Mouse (Mus musculus) ES-Bruce4 (cell line): Measurements from ENCODE around the gene Cdc25b.

Experiments
- CTCF ChIP-seq: IDR thresholded peaks from one replicate; pipeline ENCODE4 v1.8.1; 2011; ENCODE audit warnings: low read depth, low read length
- EP300 ChIP-seq: IDR thresholded peaks from 2 replicates; pipeline ENCODE4 v1.6.1; 2011; ENCODE audit warnings: low read depth, low read length; ENCODE audit not compliant: insufficient read depth
- POLR2A ChIP-seq: IDR thresholded peaks from one replicate; pipeline ENCODE4 v1.8.1; 2011; ENCODE audit warnings: low read length; ENCODE audit not compliant: insufficient read depth

DNA sequence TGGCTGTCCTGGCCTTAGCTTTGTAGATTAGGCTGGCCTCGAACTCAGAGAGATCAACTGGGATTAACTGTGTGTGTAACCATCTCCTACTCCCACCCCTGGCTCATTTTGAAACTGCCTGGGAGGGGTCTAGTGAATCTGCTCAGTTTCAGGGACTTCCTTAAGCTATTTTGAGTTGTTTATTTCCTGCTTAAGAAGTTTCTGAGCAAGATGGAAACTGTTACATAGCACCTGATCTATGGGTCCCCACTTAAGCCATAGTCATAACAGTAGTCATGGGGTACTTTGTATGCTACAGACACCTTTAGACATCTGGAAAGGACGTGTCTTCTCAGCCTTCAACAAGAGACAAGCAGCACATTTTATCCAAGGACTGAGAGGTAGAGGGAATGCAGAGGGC, 14.0 kb downstream of the Cdc25b start:
- TF ChIP-seq CTCF, result no peak
- no peak for TF ChIP-seq EP300
- TF ChIP-seq POLR2A, result no peak
